Mouse (Mus musculus): Measurements from ENCODE around the gene Hoxd4. TPM values are rescaled to one million over a fixed set of nuclear protein-coding genes. Genes with fewer than 3 reads are reported as not detected.
A peak's percentile ranks its signal among the peaks of the same experiment; 100 is the strongest.

Hoxd4 gene
- polyA plus RNA-seq, 2 experiments, result 0.63 to 14.7 TPM

DNA sequence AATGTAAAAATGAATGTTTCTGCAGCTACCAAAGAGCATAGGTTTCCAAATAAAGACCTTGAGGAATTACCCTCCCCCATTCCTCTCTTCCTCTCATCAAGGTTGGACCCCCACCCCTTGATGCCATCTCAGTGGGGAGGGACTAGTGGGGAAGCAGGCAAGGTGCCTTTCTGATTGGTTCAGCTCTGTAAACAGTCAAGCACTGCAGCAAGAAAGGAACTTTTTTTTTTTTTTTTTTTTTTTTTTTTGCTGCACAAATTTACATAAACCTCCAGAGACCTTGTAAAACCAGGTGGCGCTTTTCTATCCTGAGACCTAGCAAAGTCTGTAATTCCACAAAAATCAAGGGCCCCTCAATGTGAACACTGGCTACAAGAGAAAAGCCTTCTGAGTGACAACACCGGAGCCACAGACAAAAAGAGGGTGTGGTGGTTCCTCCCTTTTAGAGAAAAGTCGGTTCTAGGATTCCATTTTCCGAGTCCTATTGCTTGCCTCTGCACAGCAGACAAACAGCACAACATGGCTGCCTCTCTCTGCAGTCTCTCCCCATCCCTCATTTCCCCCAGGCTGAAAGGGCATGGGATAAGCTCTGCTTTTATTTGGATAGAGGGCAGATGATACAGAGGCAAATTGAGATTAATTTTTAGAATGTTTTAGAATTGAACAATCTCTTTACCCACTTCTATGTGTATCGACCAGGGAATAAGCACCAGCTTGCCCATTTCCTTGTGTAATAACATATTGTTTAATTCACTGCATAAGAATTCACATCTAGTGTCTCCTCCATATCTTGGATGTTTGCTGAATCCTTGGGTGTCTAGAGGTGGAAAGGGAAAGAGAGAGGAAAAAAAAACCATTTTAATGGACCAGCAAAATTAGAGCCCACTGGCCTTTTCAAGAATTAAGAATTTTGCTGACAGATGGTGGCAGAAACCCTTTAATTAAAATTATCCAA, 2.0 kb upstream of the Hoxd4 start:
- Histone ChIP-seq H3K27ac (replicated peaks; ENCODE audit: low read depth, low read length) (no peak overlapping the region), H3K27me3 (ENCODE audit: control insufficient read depth, insufficient read depth, low read length) (peaks cover 90% of the 10 kb centered on the region), H3K4me1 (ENCODE audit: control insufficient read depth, insufficient read depth, low read length) (peaks cover 6% of the 10 kb centered on the region), H3K36me3 (ENCODE audit: control insufficient read depth, insufficient read depth, low read length) (no peaks in the 10 kb centered on the region), H3K4me2 (replicated peaks; ENCODE audit: low read depth, low read length, severe bottlenecking) (no peak overlapping the region), H3K9me3 (ENCODE audit: control insufficient read depth, low read length) (no peaks in the 10 kb centered on the region), H3K9ac (ENCODE audit: low read depth, low read length, severe bottlenecking) (no peak overlapping the region), H3K4me3 (replicated peaks; ENCODE audit: low read length) (no peak overlapping the region)
- ATAC-seq (ENCODE audit: low FRiP score, low read depth) (no peak), DNase-seq (ENCODE audit: low spot score) (no peak)
- no peak for TF ChIP-seq POLR2A (IDR thresholded peaks at IDR 0.05; ENCODE audit: borderline replicate concordance, extremely low read depth, insufficient read depth, insufficient read length)
- WGBS, result 8% methylated on average over 5 of the region's 5 CpGs

DNA sequence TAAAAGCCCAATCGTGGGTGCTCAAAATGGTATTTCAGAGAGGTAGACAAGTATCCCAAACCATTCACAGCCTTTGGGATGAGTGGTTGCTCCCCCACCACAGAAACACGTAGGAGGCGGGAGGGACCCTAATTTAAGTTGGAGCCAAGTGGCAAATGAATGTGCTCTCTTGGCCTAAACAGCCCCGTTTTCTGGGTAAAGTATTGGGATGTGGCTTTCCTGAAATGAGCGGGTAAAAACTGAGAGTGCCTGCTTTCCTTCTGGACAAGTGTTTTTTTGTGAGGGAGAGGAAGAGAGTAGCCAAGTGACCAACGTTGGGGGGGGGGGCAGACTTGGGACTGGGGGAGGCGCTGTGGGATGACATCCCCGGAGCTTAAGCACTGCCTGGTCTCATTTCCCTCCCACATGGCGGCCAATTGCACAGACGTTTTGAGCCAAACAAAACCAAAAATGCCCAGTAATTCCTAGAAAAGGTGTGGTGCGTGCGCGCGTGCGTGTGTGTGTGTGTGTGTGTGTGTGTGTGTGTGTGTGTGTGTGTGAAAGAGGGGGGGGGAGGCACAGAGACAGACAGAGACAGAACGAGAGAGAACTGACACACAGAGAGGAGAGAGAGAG, 693 bp upstream of the Hoxd4 start:
- Histone ChIP-seq H3K9ac (ENCODE audit: low read depth, low read length, severe bottlenecking) (peak overlapping the region; percentile 58; the same call in 1 of the 2 replicates), H3K36me3 (ENCODE audit: control insufficient read depth, insufficient read depth, low read length) (no peaks in the 10 kb centered on the region), H3K9me3 (ENCODE audit: control insufficient read depth, low read length) (no peaks in the 10 kb centered on the region), H3K27me3 (ENCODE audit: control insufficient read depth, insufficient read depth, low read length) (peaks cover 95% of the 10 kb centered on the region), H3K4me2 (replicated peaks; ENCODE audit: low read depth, low read length, severe bottlenecking) (peak overlapping the region; percentile 68), H3K4me3 (replicated peaks; ENCODE audit: low read length) (peak overlapping the region; percentile 47), H3K27ac (replicated peaks; ENCODE audit: low read depth, low read length) (no peak overlapping the region), H3K4me1 (ENCODE audit: control insufficient read depth, insufficient read depth, low read length) (peaks cover 5% of the 10 kb centered on the region; the same call in 1 of the 2 replicates)
- DNase-seq (ENCODE audit: low spot score) (no peak), ATAC-seq (ENCODE audit: low FRiP score, low read depth) (no peak)
- no peak for TF ChIP-seq POLR2A (IDR thresholded peaks at IDR 0.05; ENCODE audit: borderline replicate concordance, extremely low read depth, insufficient read depth, insufficient read length)
- under 1% methylated on average over 16 of the region's 16 CpGs for WGBS

DNA sequence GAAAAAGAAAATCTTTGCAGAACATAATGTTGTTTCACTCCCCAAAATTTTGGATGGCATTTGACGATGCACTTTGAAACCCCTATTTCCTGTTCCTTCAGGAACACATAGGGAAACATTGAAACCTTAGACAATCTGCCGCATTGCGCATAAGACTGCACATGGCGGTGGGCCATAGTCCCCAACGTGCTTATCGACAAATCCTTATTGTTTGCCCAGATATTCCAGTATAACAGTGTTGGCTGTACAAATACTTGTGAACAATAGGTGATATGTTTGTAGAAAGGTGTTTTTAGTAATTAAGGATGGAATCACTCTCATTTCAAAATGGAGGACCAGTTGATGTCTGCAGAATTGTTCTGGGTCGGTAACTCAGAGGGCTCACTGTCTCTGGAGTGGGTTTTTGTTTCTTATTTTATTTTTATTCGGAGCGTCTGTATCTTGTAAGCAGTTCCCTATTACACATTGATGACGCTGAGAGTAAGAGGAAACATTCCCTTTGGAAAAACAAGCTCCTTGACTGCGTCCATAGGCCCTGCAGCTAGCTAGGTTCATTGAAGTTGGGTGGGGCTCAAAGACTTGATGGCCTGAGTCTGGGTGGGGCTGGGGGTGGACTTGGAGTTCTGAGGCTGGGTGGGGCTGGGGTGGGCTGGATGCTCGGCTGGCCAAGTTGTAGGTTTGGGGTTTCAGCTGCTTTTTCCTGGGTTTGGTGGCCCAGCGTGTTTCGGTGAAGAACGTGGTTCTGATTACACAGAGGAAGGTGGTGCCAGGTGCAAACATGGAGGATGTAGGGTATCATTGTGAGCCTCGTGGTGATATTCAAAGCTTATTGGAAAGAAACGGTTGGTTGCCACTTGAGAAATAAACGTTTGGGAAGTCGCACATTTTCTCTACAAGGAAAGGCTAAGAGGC, 1.8 kb downstream of the Hoxd4 start:
- no peaks in the 10 kb centered on the region for H3K36me3 ChIP-seq (ENCODE audit: control insufficient read depth, insufficient read depth, low read length)
- ATAC-seq (ENCODE audit: low FRiP score, low read depth) (no peak), DNase-seq (ENCODE audit: low spot score) (no peak)
- peaks cover 94% of the 10 kb centered on the region for H3K27me3 ChIP-seq (ENCODE audit: control insufficient read depth, insufficient read depth, low read length)
- no peak overlapping the region for H3K9ac ChIP-seq (ENCODE audit: low read depth, low read length, severe bottlenecking)
- WGBS, result 7% methylated on average over 19 of the region's 19 CpGs
- peak overlapping the region; percentile 48; the same call in 1 of the 2 replicates for H3K4me2 ChIP-seq (replicated peaks; ENCODE audit: low read depth, low read length, severe bottlenecking)
- peak overlapping the region; percentile 47 for H3K4me3 ChIP-seq (replicated peaks; ENCODE audit: low read length)
- H3K27ac ChIP-seq (replicated peaks; ENCODE audit: low read depth, low read length), result no peak overlapping the region
- H3K9me3 ChIP-seq (ENCODE audit: control insufficient read depth, low read length), result no peaks in the 10 kb centered on the region
- no peak for TF ChIP-seq POLR2A (IDR thresholded peaks at IDR 0.05; ENCODE audit: borderline replicate concordance, extremely low read depth, insufficient read depth, insufficient read length)
- peaks cover 5% of the 10 kb centered on the region; the same call in 1 of the 2 replicates for H3K4me1 ChIP-seq (ENCODE audit: control insufficient read depth, insufficient read depth, low read length)

DNA sequence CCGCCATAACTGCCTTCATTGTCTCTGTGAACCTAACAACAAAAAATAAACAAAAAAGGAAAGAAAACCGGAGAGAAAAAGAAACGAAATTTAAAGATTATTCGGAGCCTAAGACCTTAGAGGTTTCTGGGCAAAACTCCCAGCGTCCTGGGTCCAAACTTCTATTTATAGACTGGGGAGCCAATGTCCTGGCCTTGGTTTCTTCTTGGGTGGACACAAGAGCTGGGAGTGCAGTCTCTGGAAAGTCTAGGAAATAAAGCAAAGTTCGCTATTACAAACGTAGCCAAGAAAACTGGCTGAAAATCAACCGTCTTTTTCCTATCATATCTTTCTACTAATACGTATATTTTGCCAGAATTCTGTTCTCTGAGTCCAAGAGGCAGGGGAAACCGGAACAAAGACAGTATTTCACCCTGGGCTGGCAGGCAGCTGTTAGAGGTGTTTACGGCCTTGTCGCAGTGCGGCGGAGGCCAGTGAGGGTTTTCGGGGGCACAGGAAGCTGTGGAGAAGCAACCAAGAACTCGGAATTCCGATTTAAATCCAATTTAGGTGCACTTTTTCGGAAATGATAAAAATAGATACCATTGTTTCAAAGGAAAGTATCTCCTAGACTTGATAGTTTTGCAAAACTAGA, 2.5 kb downstream of the Hoxd4 start:
- H3K9ac ChIP-seq (ENCODE audit: low read depth, low read length, severe bottlenecking), result no peak overlapping the region
- DNase-seq (ENCODE audit: low spot score) (no peak), ATAC-seq (ENCODE audit: low FRiP score, low read depth) (no peak)
- no peak overlapping the region for H3K27ac ChIP-seq (replicated peaks; ENCODE audit: low read depth, low read length)
- no peaks in the 10 kb centered on the region for H3K36me3 ChIP-seq (ENCODE audit: control insufficient read depth, insufficient read depth, low read length)
- peaks cover 93% of the 10 kb centered on the region for H3K27me3 ChIP-seq (ENCODE audit: control insufficient read depth, insufficient read depth, low read length)
- WGBS, result 6% methylated on average over 18 of the region's 18 CpGs
- H3K4me2 ChIP-seq (replicated peaks; ENCODE audit: low read depth, low read length, severe bottlenecking), result peak overlapping the region; percentile 48
- TF ChIP-seq POLR2A (IDR thresholded peaks at IDR 0.05; ENCODE audit: borderline replicate concordance, extremely low read depth, insufficient read depth, insufficient read length), result no peak
- peaks cover 5% of the 10 kb centered on the region; the same call in 1 of the 2 replicates for H3K4me1 ChIP-seq (ENCODE audit: control insufficient read depth, insufficient read depth, low read length)
- peak overlapping the region; percentile 7; the same call in 1 of the 2 replicates for H3K4me3 ChIP-seq (replicated peaks; ENCODE audit: low read length)
- no peaks in the 10 kb centered on the region for H3K9me3 ChIP-seq (ENCODE audit: control insufficient read depth, low read length)

All from limb, embryonic 14.5 days (tissue).